Mouse (Mus musculus) hindbrain, embryonic 16.5 days (tissue): ENCODE measurements at regions not wholly inside any gene's neighbourhood (a gene's known extent, or its start where the extent isn't known, plus 50 kb on each side); places are given as distances from the start of the nearest gene placed in this dataset.

Experiments used
- ATAC-seq: fragments of 200-750 bp; cut with Nextera tagmentation; 2 replicates; pipeline ENCODE4 v1.8.0; 2017; ENCODE audit warnings: moderate TSS enrichment, moderate library complexity
- H3K27ac ChIP-seq: fragments of 300-500 bp; sonication (generic); 2 replicates; pipeline ENCODE4 v1.5.1; 2014; ENCODE audit warnings: low read depth, mild to moderate bottlenecking, control low read depth, low read length, moderate library complexity
- H3K27me3 ChIP-seq: fragments of 300-500 bp; sonication (generic); replicated peaks from 2 replicates; pipeline ENCODE4 v1.6.1; 2014; ENCODE audit warnings: low read length; ENCODE audit not compliant: control insufficient read depth, insufficient read depth
- H3K36me3 ChIP-seq: fragments of 300-500 bp; sonication (generic); 2 replicates; pipeline ENCODE4 v1.6.1; 2014; ENCODE audit warnings: mild to moderate bottlenecking, low read length, moderate library complexity, mixed read lengths; ENCODE audit not compliant: control insufficient read depth, insufficient read depth
- H3K4me1 ChIP-seq: fragments of 300-500 bp; sonication (generic); 2 replicates; pipeline ENCODE4 v1.6.1; 2014; ENCODE audit warnings: low read depth, low read length; ENCODE audit not compliant: control insufficient read depth, insufficient read depth
- H3K4me2 ChIP-seq: fragments of 300-500 bp; sonication (generic); 2 replicates; pipeline ENCODE4 v1.6.1; 2014; ENCODE audit warnings: mild to moderate bottlenecking, low read length, control low read depth, moderate library complexity
- H3K4me3 ChIP-seq: fragments of 300-500 bp; sonication (generic); 2 replicates; pipeline ENCODE4 v1.5.1; 2014; ENCODE audit warnings: mild to moderate bottlenecking, low read length, control low read depth, moderate library complexity
- H3K9ac ChIP-seq: fragments of 300-500 bp; sonication (generic); 2 replicates; pipeline ENCODE4 v1.6.1; 2014; ENCODE audit warnings: low read depth, mild to moderate bottlenecking, control low read depth, low read length, moderate library complexity
- H3K9me3 ChIP-seq: fragments of 300-500 bp; sonication (generic); 2 replicates; pipeline ENCODE4 v1.6.1; 2014; ENCODE audit warnings: mild to moderate bottlenecking, low read length, moderate library complexity; ENCODE audit not compliant: control insufficient read depth
- WGBS: fragments of 180-500 bp; shearing (Covaris S2); extraction: QIAGEN DNeasy Blood & Tissue Kit; methylation state at CpG from one replicate; pipeline ENCODE4 v1.1.7; 2014; 5-methylcytosine and 5-hydroxymethylcytosine counted together

DNA sequence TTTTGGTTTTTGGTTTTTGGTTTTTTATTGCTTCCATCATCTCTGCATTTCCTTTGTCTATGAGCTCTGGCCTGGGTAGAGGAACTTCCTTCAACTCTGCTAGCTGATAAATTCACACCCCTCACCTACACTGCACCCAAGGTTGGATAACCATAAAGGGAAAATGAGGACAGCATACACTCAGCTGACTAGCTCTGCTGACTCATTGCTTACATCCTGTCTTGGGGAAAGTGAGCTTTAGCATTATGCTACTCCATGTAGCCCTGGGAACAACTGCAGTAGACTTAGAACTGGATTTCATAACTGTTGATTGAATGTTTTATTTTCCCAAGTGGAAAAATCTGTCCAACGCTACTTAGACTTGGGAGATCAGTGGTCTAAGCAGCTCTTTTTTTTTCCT, 406.3 kb upstream of the Gcfc2 start:
- no peak for ATAC-seq
- WGBS = 100% methylated on average over 1 of the region's 1 CpGs
- H3K36me3 ChIP-seq = no peaks in the 10 kb centered on the region
- H3K9me3 ChIP-seq = no peaks in the 10 kb centered on the region
- H3K4me2 ChIP-seq = no peak overlapping the region
- no peak overlapping the region for H3K4me3 ChIP-seq
- H3K4me1 ChIP-seq = no peaks in the 10 kb centered on the region
- H3K27ac ChIP-seq = no peak overlapping the region
- H3K27me3 ChIP-seq = no peaks in the 10 kb centered on the region
- H3K9ac ChIP-seq = no peak overlapping the region

GRCm38 (mm10) chr6:81562260-81562659, 361.2 kb upstream of the Gcfc2 start:
- no peaks in the 10 kb centered on the region for H3K27me3 ChIP-seq
- H3K9ac ChIP-seq = no peak overlapping the region
- no peaks in the 10 kb centered on the region for H3K36me3 ChIP-seq
- H3K4me1 ChIP-seq = no peaks in the 10 kb centered on the region
- WGBS = 75% methylated on average over 2 of the region's 2 CpGs
- no peak overlapping the region for H3K4me3 ChIP-seq
- no peak overlapping the region for H3K27ac ChIP-seq
- no peaks in the 10 kb centered on the region for H3K9me3 ChIP-seq
- H3K4me2 ChIP-seq = no peak overlapping the region
- ATAC-seq = no peak

GRCm38 (mm10) chr6:81563192-81563591, 360.3 kb upstream of the Gcfc2 start:
- no peaks in the 10 kb centered on the region for H3K27me3 ChIP-seq
- no peak for ATAC-seq
- WGBS = 88% methylated on average over 2 of the region's 2 CpGs
- no peaks in the 10 kb centered on the region for H3K36me3 ChIP-seq
- H3K4me2 ChIP-seq = no peak overlapping the region
- H3K9ac ChIP-seq = no peak overlapping the region
- no peak overlapping the region for H3K27ac ChIP-seq
- no peaks in the 10 kb centered on the region for H3K9me3 ChIP-seq
- no peaks in the 10 kb centered on the region for H3K4me1 ChIP-seq
- H3K4me3 ChIP-seq = no peak overlapping the region

DNA sequence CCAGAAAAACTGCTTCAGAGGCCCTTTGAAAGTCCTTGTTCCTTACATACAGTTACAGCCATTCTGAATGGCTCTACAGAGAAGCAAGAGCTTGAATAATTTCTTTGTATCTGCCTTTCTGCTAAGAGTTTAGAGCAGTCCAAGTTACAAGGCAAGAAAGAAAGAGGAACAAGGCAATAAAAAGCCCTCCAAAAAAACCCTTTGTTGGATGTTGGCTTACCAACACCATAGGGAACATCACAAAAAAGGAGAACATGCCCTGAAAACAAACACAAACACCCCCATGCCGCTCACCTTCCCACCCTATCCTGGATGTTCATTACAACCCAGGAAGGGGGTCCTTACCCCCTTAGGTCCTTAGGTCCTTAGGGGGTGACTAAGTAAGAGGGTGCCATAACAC, 359.2 kb upstream of the Gcfc2 start:
- Histone ChIP-seq H3K27me3 (no peaks in the 10 kb centered on the region), H3K4me1 (no peaks in the 10 kb centered on the region), H3K9me3 (no peaks in the 10 kb centered on the region), H3K4me2 (no peak overlapping the region), H3K9ac (no peak overlapping the region), H3K36me3 (no peaks in the 10 kb centered on the region), H3K27ac (no peak overlapping the region), H3K4me3 (no peak overlapping the region)
- 75% methylated on average over 1 of the region's 1 CpGs for WGBS
- no peak for ATAC-seq

- Histone ChIP-seq H3K4me2 (no peak overlapping the region), H3K4me1 (peaks cover 5% of the 10 kb centered on the region; the same call in 1 of the 2 replicates), H3K27ac (no peak overlapping the region), H3K4me3 (no peak overlapping the region), H3K36me3 (no peaks in the 10 kb centered on the region), H3K27me3 (no peaks in the 10 kb centered on the region), H3K9ac (no peak overlapping the region), H3K9me3 (no peaks in the 10 kb centered on the region)
- 93% methylated on average over 1 of the region's 1 CpGs for WGBS
- no peak for ATAC-seq
Observed at GRCm38 (mm10) chr6:81586441-81587117, 336.9 kb upstream of the Gcfc2 start.

GRCm38 (mm10) chr6:81589727-81590126, 333.7 kb upstream of the Gcfc2 start:
- WGBS = 39% methylated on average over 10 of the region's 10 CpGs
- Histone ChIP-seq H3K9ac (no peak overlapping the region), H3K27ac (no peak overlapping the region), H3K4me3 (no peak overlapping the region), H3K9me3 (no peaks in the 10 kb centered on the region), H3K27me3 (no peaks in the 10 kb centered on the region), H3K4me2 (peak overlapping the region; percentile 34; the same call in 1 of the 2 replicates), H3K4me1 (peaks cover 5% of the 10 kb centered on the region; the same call in 1 of the 2 replicates), H3K36me3 (no peaks in the 10 kb centered on the region)
- ATAC-seq = peak; percentile 37

DNA sequence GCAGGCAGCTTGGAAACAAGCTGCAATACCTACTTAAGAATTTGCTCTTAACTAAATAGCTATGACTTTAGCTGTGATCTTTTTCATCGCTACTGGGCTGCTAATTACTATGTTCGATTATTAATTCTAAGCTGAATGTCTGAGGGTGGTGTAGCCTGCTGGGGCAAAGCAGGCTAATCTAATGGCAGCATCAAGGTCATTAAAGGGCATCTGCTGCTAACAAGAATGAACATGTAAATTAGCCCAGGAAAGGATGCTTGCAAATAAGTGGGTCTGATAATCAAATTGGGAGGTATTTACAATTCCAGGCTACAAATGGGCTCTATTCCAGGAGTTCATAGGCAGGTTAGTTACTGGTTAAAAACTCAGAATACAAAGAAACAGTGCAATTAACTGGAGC, 327.5 kb upstream of the Gcfc2 start:
- Histone ChIP-seq H3K4me1 (no peaks in the 10 kb centered on the region), H3K27me3 (no peaks in the 10 kb centered on the region), H3K9me3 (no peaks in the 10 kb centered on the region), H3K9ac (no peak overlapping the region), H3K27ac (no peak overlapping the region), H3K4me3 (no peak overlapping the region), H3K36me3 (no peaks in the 10 kb centered on the region), H3K4me2 (no peak overlapping the region)
- 58% methylated on average over 2 of the region's 2 CpGs for WGBS
- no peak for ATAC-seq

GRCm38 (mm10) chr6:81608637-81609036, 314.8 kb upstream of the Gcfc2 start:
- Histone ChIP-seq H3K27me3 (no peaks in the 10 kb centered on the region), H3K27ac (no peak overlapping the region), H3K4me3 (no peak overlapping the region), H3K36me3 (no peaks in the 10 kb centered on the region), H3K9me3 (no peaks in the 10 kb centered on the region), H3K4me1 (no peaks in the 10 kb centered on the region), H3K4me2 (no peak overlapping the region), H3K9ac (no peak overlapping the region)
- no peak for ATAC-seq
- WGBS = 44% methylated on average over 1 of the region's 1 CpGs

GRCm38 (mm10) chr6:81611980-81612379, 311.5 kb upstream of the Gcfc2 start:
- Histone ChIP-seq H3K9me3 (no peaks in the 10 kb centered on the region), H3K9ac (no peak overlapping the region), H3K4me1 (no peaks in the 10 kb centered on the region), H3K27me3 (no peaks in the 10 kb centered on the region), H3K4me3 (no peak overlapping the region), H3K27ac (no peak overlapping the region), H3K4me2 (no peak overlapping the region), H3K36me3 (no peaks in the 10 kb centered on the region)
- no peak for ATAC-seq
- 92% methylated on average over 6 of the region's 6 CpGs for WGBS

- Histone ChIP-seq H3K27ac (no peak overlapping the region), H3K4me3 (no peak overlapping the region), H3K9me3 (no peaks in the 10 kb centered on the region), H3K9ac (no peak overlapping the region), H3K36me3 (no peaks in the 10 kb centered on the region), H3K27me3 (no peaks in the 10 kb centered on the region), H3K4me1 (no peaks in the 10 kb centered on the region), H3K4me2 (no peak overlapping the region)
- ATAC-seq = no peak
- 80% methylated on average over 2 of the region's 2 CpGs for WGBS
Observed at GRCm38 (mm10) chr6:81618018-81618417, 305.5 kb upstream of the Gcfc2 start.
